Mouse (Mus musculus) thymus, adult 2 months (tissue): Measurements from ENCODE around the gene Tram2. TPM values are rescaled to one million over a fixed set of nuclear protein-coding genes. Genes with fewer than 3 reads are reported as not detected.
A peak's percentile ranks its signal among the peaks of the same experiment; 100 is the strongest.

Experiments
- DNase-seq: peaks from one replicate; pipeline ENCODE4 v3.0.0; 2021
- H3K27ac ChIP-seq: fragments of 200-500 bp; 2 replicates; pipeline ENCODE4 v1.5.1; 2012; ENCODE audit warnings: low read length, control low read depth; ENCODE audit not compliant: control insufficient read depth, insufficient read depth
- H3K27me3 ChIP-seq: fragments of 200-500 bp; 2 replicates; pipeline ENCODE4 v1.6.1; 2012; ENCODE audit warnings: mild to moderate bottlenecking, low read length, moderate library complexity, mixed read lengths; ENCODE audit not compliant: control insufficient read depth, insufficient read depth
- H3K36me3 ChIP-seq: fragments of 200-500 bp; 2 replicates; pipeline ENCODE4 v1.6.1; 2012; ENCODE audit warnings: mild to moderate bottlenecking, low read length, moderate library complexity; ENCODE audit not compliant: control insufficient read depth, insufficient read depth
- H3K4me1 ChIP-seq: fragments of 200-500 bp; replicated peaks from 2 replicates; pipeline ENCODE4 v1.6.1; 2012; ENCODE audit warnings: low read length; ENCODE audit not compliant: control insufficient read depth, insufficient read depth
- H3K4me3 ChIP-seq: fragments of 200-500 bp; 2 replicates; pipeline ENCODE4 v1.5.1; 2012; ENCODE audit warnings: mild to moderate bottlenecking, low read length, control low read depth, moderate library complexity; ENCODE audit not compliant: control insufficient read depth, insufficient read depth
- CTCF ChIP-seq: fragments of 200-500 bp; IDR thresholded peaks from 2 replicates; pipeline ENCODE4 v1.5.1; 2012; ENCODE audit warnings: mild to moderate bottlenecking, control low read depth, low read length, moderate library complexity, borderline replicate concordance; ENCODE audit not compliant: control insufficient read depth, poor library complexity, insufficient read depth; ENCODE audit errors: extremely low read depth
- POLR2A ChIP-seq: fragments of 200-500 bp; IDR thresholded peaks from 2 replicates; pipeline ENCODE4 v1.6.1; 2012; ENCODE audit warnings: mild to moderate bottlenecking, low read length, control low read depth, moderate library complexity; ENCODE audit not compliant: control insufficient read depth, poor library complexity, insufficient read depth; ENCODE audit errors: extremely low read depth
- WGBS: fragments of 180-500 bp; shearing (Covaris S2); methylation state at CpG from one replicate; pipeline ENCODE4 v1.1.7; 2018; 5-methylcytosine and 5-hydroxymethylcytosine counted together
- polyA plus RNA-seq: library from polyadenylated mRNA; depleted of rRNA; stranded (reverse); fragments of >200 nt; gene quantifications from 2 replicates; pipeline ENCODE4 v1.2.3, GENCODE M21; 2012

The Tram2 gene
- polyA plus RNA-seq, 1 experiment, result 9.2 TPM

DNA sequence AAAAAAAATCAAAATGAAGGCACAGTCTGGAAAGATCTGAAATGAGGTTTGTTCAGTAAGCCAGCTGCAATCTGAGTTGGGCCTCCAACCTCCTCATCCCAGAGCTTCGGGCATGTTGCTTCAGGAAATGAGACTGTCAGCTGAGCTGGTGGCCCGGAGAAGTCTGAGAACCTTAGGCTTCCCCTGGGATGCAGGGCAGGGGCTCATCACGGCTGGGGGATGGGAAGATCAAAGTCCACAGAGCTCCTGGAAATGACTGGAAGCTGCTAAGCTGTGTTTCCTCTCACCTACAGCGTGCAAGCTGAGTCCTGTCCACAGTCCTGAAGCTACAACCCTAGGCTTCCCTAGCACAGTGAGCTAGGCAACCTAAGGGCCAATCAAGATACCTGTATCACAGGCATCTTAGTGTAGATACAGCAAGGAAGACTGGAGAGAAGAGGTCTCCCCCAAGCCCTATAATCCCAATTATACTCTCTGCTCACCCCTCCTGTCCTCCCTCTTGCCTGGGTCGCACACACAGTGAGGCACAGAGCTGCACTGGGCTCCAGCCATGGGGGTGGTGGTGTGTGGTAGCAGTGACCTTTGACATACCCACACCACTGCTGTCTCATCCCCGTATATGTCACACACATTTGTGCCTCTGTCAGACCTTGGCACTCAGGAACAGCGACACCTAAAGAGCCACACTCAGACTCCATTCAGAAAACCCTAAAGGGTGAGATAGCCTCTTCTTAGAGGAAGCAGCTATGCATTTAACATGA is 70.9 kb downstream of the Tram2 start:
- no peak overlapping the region for H3K4me3 ChIP-seq
- no peak overlapping the region for H3K27ac ChIP-seq
- 88% methylated on average over 7 of the region's 7 CpGs for WGBS
- no peaks in the 10 kb centered on the region; the same call in 1 of the 2 replicates for H3K36me3 ChIP-seq
- no peaks in the 10 kb centered on the region for H3K27me3 ChIP-seq
- peaks cover 25% of the 10 kb centered on the region for H3K4me1 ChIP-seq
- no peak for DNase-seq
- no peak for TF ChIP-seq CTCF
- TF ChIP-seq POLR2A, result no peak

- H3K27me3 ChIP-seq, result no peaks in the 10 kb centered on the region
- H3K36me3 ChIP-seq, result peaks cover 4% of the 10 kb centered on the region; the same call in 1 of the 2 replicates
- WGBS, result 93% methylated on average over 5 of the region's 5 CpGs
- no peak for DNase-seq
- TF ChIP-seq CTCF (no peak), POLR2A (no peak)
- no peak overlapping the region for H3K27ac ChIP-seq
- peaks cover 25% of the 10 kb centered on the region for H3K4me1 ChIP-seq
- H3K4me3 ChIP-seq, result no peak overlapping the region
These were observed 72.3 kb downstream of the Tram2 start for GRCm38 (mm10) chr1:21006775-21007174.

GRCm38 (mm10) chr1:21004596-21004995 is 74.4 kb downstream of the Tram2 start:
- Histone ChIP-seq H3K27ac (peak overlapping the region; percentile 12; the same call in 1 of the 2 replicates), H3K27me3 (no peaks in the 10 kb centered on the region), H3K4me1 (peaks cover 25% of the 10 kb centered on the region), H3K36me3 (peaks cover 4% of the 10 kb centered on the region; the same call in 1 of the 2 replicates), H3K4me3 (no peak overlapping the region)
- TF ChIP-seq POLR2A (no peak), CTCF (no peak)
- 20% methylated on average over 8 of the region's 8 CpGs for WGBS
- peak; percentile 34 for DNase-seq

- TF ChIP-seq CTCF (no peak), POLR2A (no peak)
- H3K4me1 ChIP-seq, result peaks cover 23% of the 10 kb centered on the region
- 96% methylated on average over 14 of the region's 14 CpGs for WGBS
- no peak for DNase-seq
- H3K36me3 ChIP-seq, result peaks cover 4% of the 10 kb centered on the region; the same call in 1 of the 2 replicates
- no peaks in the 10 kb centered on the region for H3K27me3 ChIP-seq
- no peak overlapping the region for H3K4me3 ChIP-seq
- no peak overlapping the region for H3K27ac ChIP-seq
These were observed 76.5 kb downstream of the Tram2 start for GRCm38 (mm10) chr1:21002246-21003142.

DNA sequence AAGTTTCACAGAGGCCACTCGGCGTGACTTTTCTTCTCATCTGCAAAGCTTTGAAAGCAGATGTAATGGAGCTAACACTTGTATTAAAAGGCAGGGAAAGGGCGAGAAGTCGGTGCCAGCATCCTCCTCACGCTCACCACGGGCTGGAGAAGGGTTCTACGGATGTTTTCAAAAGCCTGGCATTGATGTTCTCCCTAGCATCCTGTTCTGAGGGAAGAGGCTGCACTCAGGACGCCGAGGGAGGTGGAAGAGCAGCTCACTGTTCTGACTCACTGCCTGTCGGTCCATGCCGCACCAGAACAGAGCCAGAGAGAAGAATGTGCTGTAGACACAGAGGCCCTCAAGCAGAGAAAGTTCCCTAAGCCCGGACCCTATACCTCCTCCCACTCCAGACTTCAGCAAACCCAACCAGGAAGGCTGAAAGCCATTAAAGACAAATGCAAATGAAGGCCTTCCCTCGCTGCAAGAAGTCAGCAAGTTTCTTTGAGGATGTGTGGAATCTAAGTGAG is 81.1 kb downstream of the Tram2 start:
- Histone ChIP-seq H3K27ac (no peak overlapping the region), H3K4me1 (peaks cover 37% of the 10 kb centered on the region), H3K36me3 (0 out of 2 replicates have a peak, but pooled peaks cover 3% of the 10 kb centered on the region), H3K27me3 (no peaks in the 10 kb centered on the region), H3K4me3 (no peak overlapping the region)
- 71% methylated on average over 13 of the region's 13 CpGs for WGBS
- no peak for DNase-seq
- TF ChIP-seq CTCF (no peak), POLR2A (no peak)

DNA sequence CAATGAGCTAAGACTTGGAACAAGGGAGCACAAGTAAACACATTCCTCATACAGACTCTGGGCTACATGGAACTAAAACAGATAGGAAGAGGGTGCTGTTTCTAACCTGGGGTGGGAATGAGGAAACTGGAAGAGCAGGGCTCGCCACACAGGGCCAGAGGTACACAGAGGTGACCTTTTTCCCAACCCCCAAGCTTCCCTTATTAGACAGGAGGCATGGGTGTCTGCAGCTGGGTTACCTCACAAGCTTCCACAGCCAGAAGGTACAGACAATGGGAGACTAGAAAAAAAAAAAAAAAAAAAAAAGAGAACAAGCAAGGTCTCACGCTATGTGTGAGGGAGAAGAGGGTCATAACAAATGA is 81.7 kb downstream of the Tram2 start:
- TF ChIP-seq CTCF (no peak), POLR2A (no peak)
- no peaks in the 10 kb centered on the region for H3K27me3 ChIP-seq
- WGBS, result 69% methylated on average over 2 of the region's 2 CpGs
- DNase-seq, result no peak
- H3K36me3 ChIP-seq, result no peaks in the 10 kb centered on the region
- no peak overlapping the region for H3K27ac ChIP-seq
- H3K4me3 ChIP-seq, result no peak overlapping the region
- H3K4me1 ChIP-seq, result peaks cover 37% of the 10 kb centered on the region
